Mouse (Mus musculus) lung, adult 2 months (tissue): Measurements from ENCODE around the gene Ift43. TPM values are rescaled to one million over a fixed set of nuclear protein-coding genes. Genes with fewer than 3 reads are reported as not detected.

Experiments used
- DNase-seq: peaks from one replicate; pipeline ENCODE4 v3.0.0; 2022
- H3K4me1 ChIP-seq: fragments of 200-500 bp; 2 replicates; pipeline ENCODE4 v1.6.1; 2011; ENCODE audit warnings: low read length; ENCODE audit not compliant: control insufficient read depth, insufficient read depth
- H3K4me3 ChIP-seq: fragments of 200-500 bp; replicated peaks from 2 replicates; pipeline ENCODE3; 2011; ENCODE audit warnings: low read depth, mild to moderate bottlenecking, control low read depth, low read length; ENCODE audit errors: extremely low read depth
- CTCF ChIP-seq: fragments of 200-500 bp; IDR thresholded peaks from 2 replicates; pipeline ENCODE4 v1.5.1; 2011; ENCODE audit warnings: mild to moderate bottlenecking, low read length, control low read depth; ENCODE audit not compliant: insufficient read depth
- POLR2A ChIP-seq: fragments of 200-500 bp; IDR thresholded peaks from 2 replicates; pipeline ENCODE4 v1.6.1; 2011; ENCODE audit warnings: low read depth, mild to moderate bottlenecking, control low read depth, low read length, borderline replicate concordance; ENCODE audit errors: extremely low read depth
- WGBS: fragments of 180-500 bp; shearing (Covaris S2); methylation state at CpG from one replicate; pipeline ENCODE4 v1.1.7; 2018; 5-methylcytosine and 5-hydroxymethylcytosine counted together
- polyA plus RNA-seq: library from polyadenylated mRNA; depleted of rRNA; stranded (reverse); fragments of >200 nt; gene quantifications from 2 replicates; pipeline ENCODE4 v1.2.3, GENCODE M21; 2012

Ift43 gene
- polyA plus RNA-seq, 1 experiment: 49.6 TPM

DNA sequence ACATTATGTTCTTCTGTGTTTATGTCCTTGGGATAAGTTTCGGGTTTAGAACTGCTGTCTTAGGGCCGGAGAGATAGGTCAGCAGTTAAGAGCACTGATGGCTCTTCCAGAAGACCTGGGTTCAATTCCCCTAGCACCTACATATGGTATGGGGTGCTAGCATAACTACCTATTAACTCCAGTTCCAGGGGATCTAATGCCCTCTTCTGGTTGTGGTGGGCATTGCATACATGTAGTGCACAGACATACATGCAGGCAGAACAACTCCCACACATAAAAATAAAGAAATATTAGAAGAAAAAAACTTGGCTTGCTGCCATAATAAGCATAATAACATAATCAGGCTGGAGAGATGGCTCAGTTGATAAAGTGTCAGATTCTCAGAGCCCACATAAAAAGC is 28.3 kb downstream of the Ift43 start:
- TF ChIP-seq POLR2A (no peak), CTCF (no peak)
- Histone ChIP-seq H3K4me3 (no peak overlapping the region), H3K4me1 (no peaks in the 10 kb centered on the region)
- no peak for DNase-seq
- WGBS: 94% methylated on average over 2 of the region's 2 CpGs

- no peaks in the 10 kb centered on the region for H3K4me1 ChIP-seq
- 76% methylated on average over 15 of the region's 15 CpGs for WGBS
- no peak for DNase-seq
- no peak overlapping the region for H3K4me3 ChIP-seq
- TF ChIP-seq CTCF (no peak), POLR2A (no peak)
These were observed 34.0 kb downstream of the Ift43 start for GRCm38 (mm10) chr12:86116295-86116835.

- H3K4me1 ChIP-seq: no peaks in the 10 kb centered on the region; the same call in 1 of the 2 replicates
- H3K4me3 ChIP-seq: no peak overlapping the region
- no peak for DNase-seq
- WGBS: 85% methylated on average over 6 of the region's 6 CpGs
- no peak for TF ChIP-seq CTCF
- TF ChIP-seq POLR2A: no peak
These were observed 41.7 kb downstream of the Ift43 start for GRCm38 (mm10) chr12:86124016-86124415.

DNA sequence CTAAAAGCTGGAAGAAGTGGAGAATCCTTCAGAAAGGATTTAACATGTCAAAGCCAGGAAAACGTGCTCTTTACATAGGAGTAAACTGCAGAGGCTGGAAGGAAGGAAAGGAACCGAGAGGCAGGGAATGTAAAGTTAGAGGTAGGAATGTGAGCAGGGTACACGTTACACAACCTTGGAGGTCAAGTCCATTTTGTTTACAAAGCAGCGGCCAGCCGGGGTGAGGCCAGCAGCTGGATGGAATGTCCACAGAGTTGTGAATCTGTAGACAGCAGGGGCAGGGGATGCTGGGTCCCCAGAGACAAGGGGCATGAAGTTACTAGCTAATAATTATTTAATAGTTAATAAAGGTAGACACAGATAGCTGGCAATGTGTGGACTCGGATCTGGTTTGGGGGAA is 45.8 kb downstream of the Ift43 start:
- DNase-seq: peak; percentile 50
- Histone ChIP-seq H3K4me3 (no peak overlapping the region), H3K4me1 (no peaks in the 10 kb centered on the region; the same call in 1 of the 2 replicates)
- 34% methylated on average over 6 of the region's 6 CpGs for WGBS
- no peak for TF ChIP-seq POLR2A
- no peak for TF ChIP-seq CTCF

DNA sequence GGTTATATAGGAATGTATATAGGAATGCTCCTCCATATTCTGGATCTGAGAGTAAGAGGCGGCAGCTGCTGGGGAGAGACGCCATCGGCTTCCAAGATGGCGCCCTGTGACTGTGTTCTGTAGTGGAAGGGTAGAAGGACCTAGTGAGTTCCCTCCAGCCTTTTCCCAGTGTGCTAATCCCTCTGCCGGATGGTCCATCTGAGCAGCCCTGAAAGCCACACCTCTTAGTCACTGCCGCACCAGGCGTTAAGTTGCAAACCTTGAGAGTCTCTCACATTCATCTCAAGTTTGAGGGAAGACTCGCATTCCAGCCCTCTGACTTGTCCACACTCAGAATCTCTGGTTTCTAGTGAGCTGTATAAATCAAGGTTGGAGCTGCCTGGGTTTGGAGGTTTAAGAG is 46.7 kb downstream of the Ift43 start:
- TF ChIP-seq CTCF: no peak
- TF ChIP-seq POLR2A: no peak
- no peak for DNase-seq

DNA sequence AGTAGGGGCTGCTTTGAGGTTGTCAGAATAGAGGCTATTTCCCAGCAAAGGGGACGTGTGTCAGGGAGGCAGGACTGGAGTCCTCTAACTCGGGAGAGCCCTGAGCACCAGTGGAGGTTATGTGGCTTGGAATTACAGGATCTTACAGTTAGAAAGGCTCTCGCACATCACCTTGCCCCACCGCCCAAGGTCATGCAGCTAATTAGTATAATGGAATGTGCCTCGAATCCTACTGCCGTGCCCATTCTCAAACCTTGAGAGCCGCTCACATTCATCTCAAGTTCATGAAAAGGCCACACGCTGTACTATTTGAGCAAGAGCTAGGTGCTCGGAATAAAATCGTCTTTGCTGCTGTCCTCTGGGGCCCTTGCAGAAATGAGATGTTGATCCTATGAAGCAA is 47.4 kb downstream of the Ift43 start:
- Histone ChIP-seq H3K4me3 (no peak overlapping the region), H3K4me1 (no peaks in the 10 kb centered on the region; the same call in 1 of the 2 replicates)
- TF ChIP-seq POLR2A (no peak), CTCF (no peak)
- DNase-seq: no peak
- WGBS: 56% methylated on average over 10 of the region's 10 CpGs

More for the DNA sequence above, 46.7 kb downstream of the Ift43 start:
- no peaks in the 10 kb centered on the region; the same call in 1 of the 2 replicates for H3K4me1 ChIP-seq
- no peak overlapping the region for H3K4me3 ChIP-seq
- 81% methylated on average over 8 of the region's 8 CpGs for WGBS

DNA sequence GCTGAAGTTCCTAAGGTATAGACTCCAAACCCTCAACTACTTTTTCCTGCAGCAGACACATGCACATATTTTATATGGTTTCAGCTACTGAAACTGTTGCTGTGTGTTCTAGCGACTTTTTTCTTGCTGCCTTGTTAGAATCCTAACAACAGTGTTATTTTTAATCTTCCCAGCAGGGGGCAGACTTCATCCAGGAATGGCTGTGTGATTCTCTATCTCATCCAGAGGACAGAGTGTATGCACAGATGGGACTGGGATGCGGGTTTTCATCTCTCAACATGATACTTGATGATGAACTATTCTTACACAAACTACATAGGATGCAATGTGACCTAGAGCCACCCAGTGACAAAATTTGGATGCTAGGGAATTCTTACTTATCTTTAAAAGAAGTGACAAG is 50.5 kb downstream of the Ift43 start:
- DNase-seq: no peak
- 17% methylated on average over 2 of the region's 2 CpGs for WGBS
- TF ChIP-seq CTCF (0 out of 2 replicates have a peak, but pooled peaks have one; percentile 7), POLR2A (no peak)

DNA sequence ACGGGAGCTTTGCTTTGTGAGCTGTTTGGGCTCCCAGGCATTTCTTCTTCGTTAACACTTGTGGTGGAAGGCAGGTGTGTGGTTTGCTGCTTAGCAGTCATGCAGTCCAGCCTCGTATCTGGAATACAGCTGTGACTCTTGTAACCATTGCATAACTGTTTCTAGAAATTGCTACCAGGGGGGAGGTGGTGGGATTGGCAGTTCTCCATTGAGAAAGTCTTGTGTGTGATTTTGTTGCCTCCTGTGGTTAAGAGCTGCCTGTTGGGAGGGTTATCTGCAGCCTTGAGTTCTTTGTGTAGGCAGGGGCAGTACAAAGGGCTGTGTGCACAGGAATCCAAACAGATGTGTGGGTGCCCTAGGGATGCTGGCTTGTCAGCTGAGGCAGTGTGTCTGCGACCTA is 53.4 kb downstream of the Ift43 start:
- 59% methylated on average over 4 of the region's 4 CpGs for WGBS
- no peak for DNase-seq
- Histone ChIP-seq H3K4me1 (no peaks in the 10 kb centered on the region), H3K4me3 (no peak overlapping the region)
- TF ChIP-seq POLR2A: no peak
- TF ChIP-seq CTCF: no peak

More for the DNA sequence above, 50.5 kb downstream of the Ift43 start:
- Histone ChIP-seq H3K4me1 (no peaks in the 10 kb centered on the region; the same call in 1 of the 2 replicates), H3K4me3 (no peak overlapping the region)

- TF ChIP-seq POLR2A (no peak), CTCF (no peak)
- 91% methylated on average over 9 of the region's 9 CpGs for WGBS
- no peak for DNase-seq
- H3K4me3 ChIP-seq: no peak overlapping the region
- H3K4me1 ChIP-seq: no peaks in the 10 kb centered on the region
These were observed 56.4 kb downstream of the Ift43 start for GRCm38 (mm10) chr12:86138696-86139095.

GRCm38 (mm10) chr12:86142389-86142788 is 60.0 kb downstream of the Ift43 start:
- Histone ChIP-seq H3K4me3 (no peak overlapping the region), H3K4me1 (no peaks in the 10 kb centered on the region)
- 71% methylated on average over 1 of the region's 1 CpGs for WGBS
- no peak for DNase-seq
- TF ChIP-seq POLR2A (no peak), CTCF (no peak)

DNA sequence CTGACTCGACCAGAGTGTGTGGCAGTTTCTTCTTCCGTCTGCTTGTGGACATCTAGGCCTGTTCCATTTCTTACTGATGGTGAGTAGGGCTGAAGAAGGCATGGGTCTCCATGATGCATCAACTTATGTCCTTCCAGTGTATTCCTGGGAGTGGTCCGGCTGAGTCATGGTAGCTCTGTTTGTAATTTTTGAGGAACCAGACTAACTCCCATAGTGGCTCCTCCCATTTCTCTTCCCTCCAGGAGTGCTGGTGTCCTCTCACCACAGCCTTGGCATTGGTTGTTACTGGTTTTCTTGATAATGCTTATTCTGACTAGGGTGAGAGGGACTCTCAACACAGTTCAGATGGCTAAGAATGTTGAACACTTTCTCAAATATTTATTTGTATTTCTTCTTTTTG is 63.9 kb downstream of the Ift43 start:
- 94% methylated on average over 3 of the region's 3 CpGs for WGBS
- Histone ChIP-seq H3K4me3 (no peak overlapping the region), H3K4me1 (no peaks in the 10 kb centered on the region)
- no peak for DNase-seq
- TF ChIP-seq POLR2A: no peak
- no peak for TF ChIP-seq CTCF
